ENCODE assay signal across 13 mouse cellular contexts in genomic region chr5:130924245-130924827, GRCm38 (mm10).
DNase-seq lines count a peak whose midpoint lies in the region; ATAC-seq and TF ChIP-seq lines count a peak whose summit lies in the region.
"Had no signal": no experiment of that assay in that cellular context is flagged by ENCODE, and none has a peak within 500 bp of the region (broad histone marks: within the 10 kb centered on the region; RNA-seq: fewer than 3 reads in every experiment).

No protein-coding gene starts in this region.

- H3K9ac ChIP-seq in lung, postnatal 0 days (replicated peaks; ENCODE audit: low read depth): no peak overlapping the region
- H3K9ac ChIP-seq in hindbrain, embryonic 16.5 days (ENCODE audit: low read depth, low read length): no peak overlapping the region
- H3K9ac ChIP-seq in neural tube, embryonic 12.5 days: no peak overlapping the region

- no peaks in the 10 kb centered on the region for H3K27me3 ChIP-seq in lung, postnatal 0 days (replicated peaks; ENCODE audit: insufficient read depth, low read length)
- no peaks in the 10 kb centered on the region for H3K27me3 ChIP-seq in embryonic facial prominence, embryonic 10.5 days (replicated peaks; ENCODE audit: low read depth, poor library complexity, severe bottlenecking)
- no peaks in the 10 kb centered on the region for H3K27me3 ChIP-seq in hindbrain, embryonic 16.5 days (replicated peaks; ENCODE audit: control insufficient read depth, insufficient read depth, low read length)
- H3K27me3 ChIP-seq in neural tube, embryonic 12.5 days (replicated peaks): no peaks in the 10 kb centered on the region

- DNase-seq in lung, postnatal 0 days (ENCODE audit: low spot score): peak; percentile 14
- no peak for DNase-seq in lung, postnatal 25 days (ENCODE audit: low spot score)
- DNase-seq in embryonic facial prominence, embryonic 10.5 days (ENCODE audit: low spot score): peak; percentile 12
- no peak for DNase-seq in spleen, adult 12 weeks (ENCODE audit: low spot score)
- DNase-seq in retina, postnatal 1 day: no peak
- DNase-seq in left cerebral cortex, postnatal 10 days (ENCODE audit: extremely low spot score in 1 of 2, low spot score in 2 of 2): no peak
- DNase-seq: adrenal gland, postnatal 14 days; cerebellum, adult 8-10 months; heart, postnatal 14 days; lung, adult 18-20 months; right cerebral cortex, postnatal 4 days had no signal

- intact Hi-C loops in left cerebral cortex, postnatal 10 days (cut with DNase I): no loop called here

- no peak overlapping the region for H3K4me3 ChIP-seq in lung, postnatal 0 days (ENCODE audit: low read depth, low read length)
- H3K4me3 ChIP-seq in embryonic facial prominence, embryonic 10.5 days: no peak overlapping the region
- H3K4me3 ChIP-seq in hindbrain, embryonic 16.5 days (ENCODE audit: low read length): no peak overlapping the region
- no peak overlapping the region for H3K4me3 ChIP-seq in neural tube, embryonic 12.5 days

- H3K4me1 ChIP-seq in lung, postnatal 0 days (ENCODE audit: insufficient read depth, low read depth, low read length): no peaks in the 10 kb centered on the region
- peaks cover 10% of the 10 kb centered on the region for H3K4me1 ChIP-seq in embryonic facial prominence, embryonic 10.5 days
- 0 out of 2 replicates have a peak, but pooled peaks cover 7% of the 10 kb centered on the region for H3K4me1 ChIP-seq in hindbrain, embryonic 16.5 days (ENCODE audit: control insufficient read depth, insufficient read depth, low read depth, low read length)
- H3K4me1 ChIP-seq in neural tube, embryonic 12.5 days: peaks cover 26% of the 10 kb centered on the region

- TF ChIP-seq CTCF in lung, postnatal 0 days (IDR thresholded peaks at IDR 0.05): no peak

- no peak overlapping the region for H3K27ac ChIP-seq in lung, postnatal 0 days (ENCODE audit: low read length)
- H3K27ac ChIP-seq in embryonic facial prominence, embryonic 10.5 days (replicated peaks): no peak overlapping the region; the same call in 1 of the 2 replicates
- no peak overlapping the region for H3K27ac ChIP-seq in hindbrain, embryonic 16.5 days (ENCODE audit: low read depth, low read length)
- H3K27ac ChIP-seq in neural tube, embryonic 12.5 days: no peak overlapping the region

- no peak for ATAC-seq in lung, postnatal 0 days
- ATAC-seq in hindbrain, embryonic 16.5 days: peak; percentile 64
- ATAC-seq in neural tube, embryonic 12.5 days (ENCODE audit: low FRiP score, low read depth): peak; percentile 91

- 21% methylated on average over 2 of the region's 2 CpGs for WGBS in lung, postnatal 0 days
- 18% methylated on average over 2 of the region's 2 CpGs for WGBS in embryonic facial prominence, embryonic 10.5 days
- WGBS in hindbrain, embryonic 16.5 days: 19% methylated on average over 2 of the region's 2 CpGs
- 12% methylated on average over 2 of the region's 2 CpGs for WGBS in neural tube, embryonic 12.5 days

- H3K36me3 ChIP-seq in lung, postnatal 0 days (ENCODE audit: insufficient read depth, low read length): no peaks in the 10 kb centered on the region
- no peaks in the 10 kb centered on the region for H3K36me3 ChIP-seq in embryonic facial prominence, embryonic 10.5 days (replicated peaks)
- no peaks in the 10 kb centered on the region for H3K36me3 ChIP-seq in hindbrain, embryonic 16.5 days (ENCODE audit: control insufficient read depth, insufficient read depth, low read length)
- H3K36me3 ChIP-seq in neural tube, embryonic 12.5 days: no peaks in the 10 kb centered on the region

- TF ChIP-seq EP300 in lung, postnatal 0 days (IDR thresholded peaks at IDR 0.05): no peak

- no peaks in the 10 kb centered on the region for H3K9me3 ChIP-seq in lung, postnatal 0 days (ENCODE audit: low read length)
- H3K9me3 ChIP-seq in embryonic facial prominence, embryonic 10.5 days: no peaks in the 10 kb centered on the region
- H3K9me3 ChIP-seq in hindbrain, embryonic 16.5 days (ENCODE audit: control insufficient read depth, low read length): no peaks in the 10 kb centered on the region
- H3K9me3 ChIP-seq in neural tube, embryonic 12.5 days: 0 out of 2 replicates have a peak, but pooled peaks cover 5% of the 10 kb centered on the region

- no peak overlapping the region for H3K4me2 ChIP-seq in lung, postnatal 0 days (replicated peaks; ENCODE audit: low read depth, low read length)
- no peak overlapping the region for H3K4me2 ChIP-seq in hindbrain, embryonic 16.5 days (ENCODE audit: low read length)
- H3K4me2 ChIP-seq in neural tube, embryonic 12.5 days (replicated peaks): no peak overlapping the region

Comparison
In these comparisons a context has a peak if more than half of its experiments do, and no peak if none do; other contexts are left out.
1. DNase-seq: peak in lung, postnatal 0 days (single experiment) and embryonic facial prominence, embryonic 10.5 days (single experiment); none in lung, postnatal 25 days (single experiment), spleen, adult 12 weeks (single experiment), retina, postnatal 1 day (single experiment) and left cerebral cortex, postnatal 10 days (0 of 2).